Mouse (Mus musculus) lung, postnatal 10 days (tissue): ENCODE results near the gene Scrn1.
A peak's percentile ranks its signal among the peaks of the same experiment; 100 is the strongest.

Source experiments
- DNase-seq: peaks from one replicate; pipeline ENCODE4 v3.0.0; 2021

Gene Scrn1

GRCm38 (mm10) chr6:54564506-54564991 lies 1.7 kb downstream of the Scrn1 start:
- no peak for DNase-seq

GRCm38 (mm10) chr6:54563561-54563960 lies 2.7 kb downstream of the Scrn1 start:
- no peak for DNase-seq

- DNase-seq = no peak
These were observed 4.1 kb downstream of the Scrn1 start for GRCm38 (mm10) chr6:54562018-54562809.

- no peak for DNase-seq
These were observed 7.8 kb downstream of the Scrn1 start for GRCm38 (mm10) chr6:54558466-54558865.

DNA sequence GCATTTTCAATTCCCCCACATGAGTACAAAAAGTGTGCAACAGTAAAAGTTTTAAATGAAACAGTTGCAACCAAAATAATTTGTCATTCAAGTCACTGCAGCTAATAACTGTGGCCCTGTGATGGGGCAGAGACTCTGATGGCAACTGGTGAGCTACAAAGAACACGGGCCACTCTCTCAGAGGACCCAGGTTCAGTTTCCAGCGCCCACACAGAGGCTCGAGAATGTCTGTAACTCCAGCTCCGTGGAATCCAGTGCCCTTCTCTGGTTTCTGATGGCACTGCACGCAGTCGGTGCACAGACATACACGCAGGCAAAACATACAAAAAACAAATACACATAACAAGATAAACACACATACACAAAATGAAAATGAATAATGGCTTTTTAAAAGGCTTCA lies 8.6 kb downstream of the Scrn1 start:
- DNase-seq = no peak

GRCm38 (mm10) chr6:54555816-54556215 lies 10.5 kb downstream of the Scrn1 start:
- peak; percentile 78 for DNase-seq

DNA sequence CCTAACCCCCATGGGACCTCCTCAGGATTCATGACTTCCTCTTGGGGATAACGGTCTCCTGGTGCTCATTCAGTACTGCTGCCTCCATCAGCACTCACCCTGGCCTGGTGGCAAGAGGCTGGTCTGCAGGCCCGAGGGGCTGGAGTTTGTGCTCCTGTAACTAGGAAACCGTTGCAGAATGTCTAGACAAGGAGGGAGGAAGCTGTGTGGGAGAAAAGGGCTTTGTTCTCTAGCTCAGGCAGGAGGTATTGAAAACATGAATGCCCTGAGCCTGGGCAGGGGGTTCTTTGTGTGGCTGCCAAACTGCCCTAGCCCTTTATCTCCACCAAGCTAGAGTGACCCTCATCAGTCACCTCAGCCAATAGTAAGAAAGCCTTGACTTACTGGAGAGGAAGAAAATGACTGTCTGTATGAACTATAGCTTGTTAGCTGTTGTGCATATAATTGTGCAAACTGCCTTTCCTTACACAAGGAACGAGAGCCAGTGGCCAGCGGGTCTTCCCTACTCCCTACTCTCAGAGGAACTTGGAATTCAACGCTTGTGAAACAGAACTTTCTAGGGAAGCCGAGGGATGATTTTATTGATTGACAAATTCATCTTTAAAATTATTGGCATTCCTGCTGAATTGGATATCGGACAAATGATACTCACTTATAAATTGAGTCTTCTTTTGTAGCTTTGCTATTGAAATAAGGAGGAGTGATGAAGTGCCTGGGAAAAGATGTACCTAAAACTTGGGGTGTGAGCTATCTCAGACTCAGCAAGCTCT lies 11.8 kb downstream of the Scrn1 start:
- no peak for DNase-seq

DNA sequence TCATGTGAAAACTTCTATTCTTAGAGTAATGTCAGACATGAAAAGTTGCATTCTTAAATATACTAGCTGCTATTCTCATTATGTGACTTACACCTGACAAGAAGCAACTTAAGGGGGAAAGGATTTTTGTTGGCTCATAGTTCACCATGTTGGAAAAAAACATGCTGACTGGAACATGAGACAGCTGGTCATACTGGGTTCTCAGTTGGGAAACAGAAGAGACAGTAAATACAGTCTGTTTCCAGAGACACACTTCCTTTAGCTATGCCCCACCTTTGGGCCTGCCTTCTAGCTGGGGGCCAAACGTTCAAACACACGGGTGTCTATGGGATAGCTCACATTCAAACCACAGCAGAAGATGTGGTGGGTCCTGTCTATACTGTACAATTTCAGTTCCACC lies 12.7 kb downstream of the Scrn1 start:
- DNase-seq = peak; percentile 25

DNA sequence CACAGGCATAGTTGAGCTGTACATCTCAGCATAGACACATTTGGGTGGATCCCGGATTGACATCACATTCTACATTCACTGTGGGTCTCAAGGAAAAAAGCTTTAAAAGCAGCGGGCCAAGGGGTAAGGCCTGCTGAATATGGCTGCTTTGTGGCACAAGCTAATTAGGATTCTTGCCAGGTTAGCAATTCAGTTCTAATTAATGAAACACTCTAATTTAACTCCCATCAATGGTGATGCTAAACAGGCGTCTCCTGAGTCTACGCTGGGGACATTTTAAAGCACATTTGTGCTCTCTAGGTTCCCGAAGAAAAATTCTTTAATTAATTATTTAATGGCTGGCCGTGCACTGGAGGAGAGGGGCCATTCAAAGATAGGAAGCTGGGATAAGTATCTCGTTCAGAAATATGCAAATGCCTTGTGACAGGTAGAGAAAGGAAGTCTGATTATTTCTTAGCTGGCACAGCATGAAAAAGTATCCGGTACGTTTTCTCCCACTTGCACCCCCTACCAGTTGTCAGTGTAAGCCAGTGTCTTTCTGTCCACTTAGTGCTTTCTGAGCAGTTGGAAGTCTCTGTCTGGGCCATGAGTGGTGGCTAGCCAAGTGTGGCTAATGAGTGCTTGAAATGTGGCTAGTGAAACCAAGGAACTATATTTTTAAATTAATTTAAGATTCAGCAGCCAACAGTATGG lies 13.4 kb downstream of the Scrn1 start:
- no peak for DNase-seq

GRCm38 (mm10) chr6:54550801-54551323 lies 15.4 kb downstream of the Scrn1 start:
- DNase-seq = no peak

GRCm38 (mm10) chr6:54549311-54549710 lies 17.0 kb downstream of the Scrn1 start:
- DNase-seq = no peak

DNA sequence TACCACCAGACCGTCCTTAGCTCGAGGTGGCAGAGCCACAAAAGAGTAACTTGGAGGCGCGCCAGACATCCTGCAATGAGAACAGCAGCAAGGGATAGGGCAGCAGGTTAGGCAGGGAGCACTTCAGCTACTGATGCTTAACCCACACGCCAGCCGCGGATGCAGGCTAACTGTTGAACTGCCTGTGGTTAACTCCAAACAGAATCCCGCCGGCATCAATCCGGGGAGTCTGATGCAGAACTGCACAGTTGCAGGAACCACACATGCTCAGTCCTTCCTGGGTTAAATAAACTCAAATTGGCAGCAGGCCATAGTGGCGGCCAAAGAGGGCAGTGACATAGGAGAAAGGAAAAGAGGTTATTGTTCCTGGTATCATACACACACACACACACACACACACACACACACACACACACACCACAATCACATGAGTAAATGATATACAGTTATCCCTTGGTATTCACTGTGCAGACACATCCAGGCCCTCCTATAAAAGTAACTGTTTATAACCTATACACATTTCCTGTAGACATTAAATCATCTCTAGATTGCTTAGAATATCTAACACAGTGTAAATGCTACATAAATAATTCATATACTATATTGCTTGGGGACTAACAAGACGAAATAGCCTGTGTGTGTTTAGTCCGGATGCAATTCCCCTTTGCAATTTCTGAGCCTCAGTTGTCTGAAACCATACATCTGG lies 17.8 kb downstream of the Scrn1 start:
- DNase-seq = peak; percentile 82

GRCm38 (mm10) chr6:54543646-54544045 lies 22.6 kb downstream of the Scrn1 start:
- DNase-seq = no peak

GRCm38 (mm10) chr6:54542836-54543235 lies 23.5 kb downstream of the Scrn1 start:
- DNase-seq = no peak

DNA sequence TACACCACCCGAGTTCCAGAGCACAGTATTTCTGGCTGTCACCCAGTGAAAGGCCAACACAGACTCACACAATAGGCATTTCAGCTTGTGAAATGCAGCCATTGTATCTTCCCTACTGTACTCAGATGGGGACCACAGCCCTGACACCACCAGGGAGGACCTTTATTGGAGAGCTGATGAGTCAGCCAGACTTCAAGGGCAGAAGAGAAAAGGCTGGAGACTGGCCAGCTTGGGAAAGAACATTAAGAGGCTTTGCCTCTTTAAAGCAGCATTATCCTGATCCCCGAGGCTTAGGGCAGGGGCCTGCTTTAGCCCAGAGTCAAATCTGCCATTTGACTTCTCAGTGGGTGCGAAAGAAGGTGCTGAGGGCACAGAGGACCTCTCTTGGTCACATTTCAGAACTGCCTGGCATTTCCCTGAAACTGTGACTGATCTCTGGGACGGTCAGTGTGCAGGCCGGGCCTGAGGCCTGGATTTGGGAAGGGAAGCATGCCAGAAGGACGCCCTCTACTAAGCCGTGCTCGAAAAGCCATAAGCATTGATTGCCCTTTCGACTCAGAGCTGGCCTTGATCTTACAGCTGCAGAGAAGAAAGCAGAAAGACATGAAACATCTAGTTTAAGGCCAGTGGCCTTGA lies 25.9 kb downstream of the Scrn1 start:
- no peak for DNase-seq

DNA sequence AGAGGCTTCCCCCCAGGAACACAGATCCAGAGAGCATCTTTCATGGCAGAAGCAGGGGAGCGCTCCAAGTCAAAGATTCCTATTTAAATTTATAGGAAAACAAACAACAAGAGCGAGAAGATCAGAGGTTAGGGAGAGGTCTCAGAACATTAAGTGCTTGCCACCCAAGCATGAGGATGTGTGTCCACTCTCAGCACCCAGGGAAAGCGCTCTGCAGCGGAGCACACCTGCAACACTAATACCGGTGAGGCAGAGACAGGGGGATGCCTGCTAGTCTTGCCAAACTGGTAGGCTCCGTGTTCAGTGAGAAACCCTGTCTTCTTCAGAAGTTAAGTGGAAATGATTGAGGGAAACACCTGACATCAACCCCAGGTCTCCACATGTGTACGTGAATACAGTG lies 26.9 kb downstream of the Scrn1 start:
- no peak for DNase-seq

DNA sequence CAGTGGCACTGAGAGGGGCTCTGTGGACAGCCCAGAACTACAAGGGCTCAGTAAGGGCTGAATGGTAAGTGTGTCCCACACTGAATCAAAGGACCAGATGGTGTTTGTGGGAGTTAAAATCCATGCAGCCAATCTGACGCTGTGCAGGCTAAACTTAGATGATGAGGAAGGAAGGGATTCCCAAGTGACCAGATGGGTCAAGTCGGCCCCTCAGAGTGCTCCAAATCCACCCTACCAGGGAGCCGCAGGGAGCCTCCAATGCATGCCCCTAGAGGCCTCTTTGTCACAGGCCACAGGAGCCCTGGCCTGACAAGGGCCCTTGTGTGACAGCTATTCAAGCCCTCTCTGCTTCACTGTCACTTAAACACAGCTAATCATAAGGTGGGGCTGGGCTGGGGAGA lies 27.5 kb downstream of the Scrn1 start:
- no peak for DNase-seq

DNA sequence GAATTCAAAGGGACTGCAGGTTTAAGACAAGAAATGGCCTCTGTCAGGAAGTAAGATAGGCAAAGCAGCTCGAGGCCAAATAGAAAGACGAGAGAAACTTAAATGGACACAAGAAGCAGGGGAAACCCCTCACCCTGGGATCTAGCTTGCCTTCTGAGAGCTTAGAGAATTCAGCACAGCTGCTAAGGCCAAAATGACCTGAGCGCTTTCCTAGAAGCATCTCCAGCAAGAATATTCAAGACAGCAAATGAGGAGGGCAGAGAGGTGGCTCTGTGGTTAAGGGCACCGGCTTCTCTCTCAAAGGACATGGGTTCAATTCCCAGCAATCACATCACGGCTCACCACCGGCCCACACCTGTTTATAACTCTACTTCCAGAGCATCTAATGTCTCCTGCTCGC lies 29.2 kb downstream of the Scrn1 start:
- DNase-seq = no peak

DNA sequence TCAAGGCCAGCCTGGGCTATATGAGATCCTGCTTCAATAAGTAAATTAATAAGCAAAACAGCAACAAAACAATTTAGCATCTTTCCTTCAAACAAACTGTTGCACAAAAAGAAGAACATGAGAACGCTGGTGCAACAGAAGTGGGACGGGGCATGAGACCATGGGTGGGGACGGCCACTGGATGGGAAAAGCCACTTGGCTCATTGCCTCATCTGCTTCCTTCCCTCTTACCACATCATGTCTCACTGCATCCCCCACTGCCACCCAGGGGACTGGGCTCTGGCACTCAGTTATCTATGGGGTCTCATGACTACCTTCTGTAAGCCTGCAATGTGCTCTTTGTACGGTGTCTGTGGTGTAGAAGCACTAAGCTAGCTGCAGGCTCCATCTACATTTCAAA lies 30.8 kb downstream of the Scrn1 start:
- no peak for DNase-seq

- DNase-seq = peak; percentile 40
These were observed 35.2 kb downstream of the Scrn1 start for GRCm38 (mm10) chr6:54531048-54531481.

GRCm38 (mm10) chr6:54530182-54530581 lies 36.1 kb downstream of the Scrn1 start:
- DNase-seq = no peak

GRCm38 (mm10) chr6:54528666-54529065 lies 37.6 kb downstream of the Scrn1 start:
- DNase-seq = no peak
